18 mouse cellular contexts compared by ENCODE assay signal in the genomic region with DNA sequence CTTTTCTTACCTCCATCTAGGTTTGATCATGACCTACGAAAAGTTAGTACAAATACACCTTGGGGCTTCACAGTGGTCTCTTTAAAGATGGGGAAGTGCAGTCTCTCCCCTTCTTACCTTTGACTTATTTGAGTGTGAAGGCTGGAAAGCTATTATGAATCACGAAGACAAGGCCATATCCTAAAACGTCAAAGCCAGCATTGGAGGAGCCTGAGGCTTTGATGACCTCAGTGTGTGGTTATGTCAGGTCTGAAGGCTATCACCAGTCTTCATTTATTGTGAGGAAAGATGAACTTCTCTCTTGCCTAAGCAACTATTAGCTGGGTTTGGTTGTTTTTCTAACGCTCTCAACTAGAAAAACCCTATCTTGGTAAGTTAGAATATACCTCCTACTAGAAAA.
"Had no signal": no experiment of that assay in that cellular context is flagged by ENCODE, and none has a peak within 500 bp of the region (broad histone marks: within the 10 kb centered on the region; RNA-seq: fewer than 3 reads in every experiment).

No protein-coding gene starts in this region.

- H3K9me3 ChIP-seq: lung, embryonic 15.5 days; midbrain, embryonic 10.5 days; midbrain, embryonic 12.5 days; neural tube, embryonic 13.5 days; neural tube, embryonic 15.5 days had no signal

- H3K4me3 ChIP-seq: lung, embryonic 15.5 days; midbrain, embryonic 10.5 days; midbrain, embryonic 12.5 days; myocyte; neural tube, embryonic 13.5 days; neural tube, embryonic 15.5 days had no signal

- H3K4me1 ChIP-seq: lung, embryonic 15.5 days; neural tube, embryonic 13.5 days; neural tube, embryonic 15.5 days had no signal

- H3K27ac ChIP-seq: lung, embryonic 15.5 days; midbrain, embryonic 10.5 days; midbrain, embryonic 12.5 days; neural tube, embryonic 13.5 days; neural tube, embryonic 15.5 days had no signal

- H3K36me3 ChIP-seq: lung, embryonic 15.5 days; midbrain, embryonic 10.5 days; midbrain, embryonic 12.5 days; neural tube, embryonic 13.5 days; neural tube, embryonic 15.5 days had no signal

- DNase-seq: lung, adult 2 months; lung, postnatal 14 days; lung, postnatal 36 days; midbrain, embryonic 14.5 days; retina, postnatal 1 day; right cerebral cortex, adult 18-20 months; right cerebral cortex, postnatal 25 days; right cerebral cortex, postnatal 4 days; spleen, adult 18-20 months; thymus, adult 18-20 months; thymus, postnatal 14 days; thymus, postnatal 36 days had no signal

- H3K27me3 ChIP-seq: lung, embryonic 15.5 days; midbrain, embryonic 12.5 days; neural tube, embryonic 13.5 days; neural tube, embryonic 15.5 days had no signal
